Mouse (Mus musculus): ENCODE data around the gene Fam221a.
"Not testable (repeated sequence)": the region's sequence is repeated elsewhere in the genome, so short reads cannot be mapped to it uniquely, and the experiment has no call there.

Gene Fam221a

DNA sequence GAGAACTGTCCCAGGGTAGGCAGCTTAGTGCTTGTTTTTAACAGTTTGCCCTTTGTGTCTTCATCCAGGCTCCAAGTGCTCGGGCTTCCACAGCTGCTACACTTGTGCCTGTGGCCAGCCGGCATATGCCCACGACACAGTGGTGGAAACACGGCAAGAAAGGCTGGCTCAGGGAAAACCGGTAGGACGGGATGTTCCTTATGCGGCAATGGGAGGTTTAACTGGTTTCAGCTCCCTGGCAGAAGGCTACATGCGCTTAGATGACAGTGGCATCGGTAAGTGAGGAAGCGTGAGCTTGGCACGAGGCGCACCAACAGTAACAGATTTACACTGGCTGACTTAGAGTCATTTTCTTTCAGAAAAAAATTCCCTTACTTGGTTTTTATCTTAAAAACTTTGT is 10.8 kb downstream of the Fam221a start:
- no peak for DNase-seq (ENCODE audit: low spot score in 2 of 2)

- DNase-seq (ENCODE audit: low spot score in 2 of 2) = no peak
These were observed 26.7 kb downstream of the Fam221a start for GRCm38 (mm10) chr6:49394276-49394675.

DNA sequence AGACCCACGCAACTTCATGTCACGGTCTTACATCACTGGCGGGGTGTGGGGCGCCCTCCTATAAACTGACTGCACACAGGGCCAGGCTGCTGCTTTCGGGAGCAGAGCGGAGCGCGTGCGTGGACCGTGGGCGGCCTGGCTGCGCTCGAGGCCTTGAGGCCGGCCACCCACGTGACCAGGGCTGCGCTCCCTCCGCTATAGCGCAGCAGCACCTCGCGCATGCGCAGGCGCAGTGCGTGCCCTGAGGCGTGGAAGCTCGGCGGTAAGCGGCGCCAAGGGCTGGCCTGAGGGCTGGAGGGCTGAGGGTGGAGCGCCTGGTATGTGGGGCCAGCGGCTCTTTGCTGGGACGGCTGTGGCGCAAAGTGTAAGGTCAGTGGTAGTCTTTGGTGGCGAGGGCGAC is 27.8 kb downstream of the Fam221a start, which contains the start of gene Stk31:
TSS of gene Stk31 (plus strand) at position 289 of the 400 bp plus-strand sequence.
- DNase-seq (ENCODE audit: low spot score in 2 of 2) = no peak

DNA sequence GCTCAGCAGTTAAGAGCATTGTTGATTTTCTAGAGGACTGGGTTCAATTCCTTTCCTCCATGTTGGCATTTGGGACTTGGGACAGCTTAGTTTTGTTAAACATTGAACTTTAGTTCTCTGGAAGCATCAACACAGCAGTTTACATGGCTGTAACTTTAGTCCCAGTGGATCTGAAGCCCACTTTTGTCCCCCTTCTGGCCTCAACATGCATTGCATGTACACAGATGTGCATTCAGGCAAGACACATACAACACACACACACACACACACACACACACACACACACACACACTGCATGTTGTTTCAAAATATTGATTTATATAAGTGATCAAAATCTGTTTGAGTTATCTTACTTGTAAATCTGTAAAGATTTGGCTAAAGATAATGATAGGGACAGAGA is 29.9 kb downstream of the Fam221a start:
- DNase-seq (ENCODE audit: low spot score in 2 of 2) = peak in 1 of 2 experiments; percentile 9

DNA sequence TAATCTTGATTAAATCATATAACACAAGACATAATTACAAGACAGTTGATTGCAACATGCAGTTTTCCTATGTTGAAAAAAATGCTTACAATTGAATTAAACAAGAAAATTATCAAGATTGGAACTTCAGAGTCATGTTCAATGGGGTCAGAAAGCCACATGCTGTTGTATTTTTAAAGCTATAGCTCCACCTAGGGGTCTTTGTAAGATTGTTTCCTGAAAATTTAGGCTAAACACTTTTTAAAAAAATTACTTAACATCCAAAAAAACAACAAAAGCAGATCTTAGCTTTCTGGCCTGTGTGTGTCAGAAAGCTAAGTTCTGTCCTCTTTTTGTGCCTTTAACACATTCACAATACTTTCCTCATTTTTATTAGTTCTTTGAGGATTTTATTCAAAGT is 30.8 kb downstream of the Fam221a start:
- no peak for DNase-seq (ENCODE audit: low spot score in 2 of 2)

DNA sequence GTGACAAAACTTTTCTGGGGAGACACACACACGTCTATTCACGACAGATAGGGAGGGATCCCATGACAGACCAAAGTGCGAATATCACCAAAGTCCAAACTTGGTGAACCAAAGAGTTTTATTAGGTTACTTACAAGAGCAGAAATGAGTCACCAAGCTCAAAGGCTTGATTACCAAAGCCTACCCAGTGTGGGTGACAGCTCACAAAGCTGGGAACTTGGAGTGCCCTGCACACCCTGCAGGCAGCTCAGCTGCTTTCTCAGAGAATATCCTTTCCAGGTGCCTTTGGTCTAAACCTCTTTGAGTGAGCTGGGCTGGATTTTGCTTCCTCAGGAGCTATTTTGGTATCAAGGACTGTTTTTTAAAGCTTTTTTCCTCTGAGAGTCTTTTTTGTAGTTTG is 43.3 kb downstream of the Fam221a start:
- no peak for DNase-seq (ENCODE audit: low spot score in 2 of 2)

- DNase-seq (ENCODE audit: low spot score in 2 of 2) = not testable (repeated sequence)
These were observed 45.4 kb downstream of the Fam221a start for GRCm38 (mm10) chr6:49412967-49413366.

DNA sequence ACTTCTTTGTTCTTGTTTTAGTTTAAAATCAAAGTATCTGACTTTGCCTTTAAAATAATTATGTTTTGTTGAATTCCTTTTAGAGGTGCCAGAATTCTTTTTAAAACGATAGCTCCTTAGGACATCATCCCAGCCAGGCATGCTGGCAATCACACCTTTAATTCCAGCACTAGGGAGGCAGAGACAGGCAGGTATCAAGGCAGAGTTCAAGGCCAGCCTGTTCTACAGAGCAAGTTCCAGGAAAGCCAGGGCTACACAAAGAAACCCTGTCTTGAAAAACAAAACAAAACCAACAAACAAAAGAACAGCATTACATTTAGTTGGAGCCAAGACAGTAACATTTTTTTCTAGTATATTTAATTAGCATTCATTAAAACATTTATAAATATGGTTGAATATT is 48.4 kb downstream of the Fam221a start:
- DNase-seq (ENCODE audit: low spot score in 2 of 2) = no peak

DNA sequence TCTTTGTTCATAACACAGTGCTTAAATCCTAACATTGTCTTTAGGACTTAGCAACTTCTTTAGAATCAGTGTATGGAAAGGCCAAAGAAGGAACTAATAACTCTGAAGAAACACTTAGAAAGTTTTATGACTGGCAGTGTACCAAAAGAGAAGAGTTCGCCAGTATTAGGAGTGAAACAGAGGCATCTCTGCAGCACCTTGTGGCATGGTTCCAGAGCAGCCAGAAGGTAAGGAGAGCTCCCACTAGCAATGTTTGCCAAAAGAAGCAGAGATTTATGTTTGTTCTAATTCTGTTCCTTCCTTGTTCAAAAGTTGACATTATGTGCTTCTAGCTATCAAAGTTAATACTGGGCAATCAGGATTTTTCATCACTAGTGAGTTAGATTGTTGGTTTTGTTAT is 69.8 kb downstream of the Fam221a start:
- DNase-seq (ENCODE audit: low spot score in 2 of 2) = no peak

All from frontal cortex, postnatal 14 days (tissue).